Mouse (Mus musculus): ENCODE measurements at regions not wholly inside any gene's neighbourhood (a gene's known extent, or its start where the extent isn't known, plus 50 kb on each side); places are given as distances from the start of the nearest gene placed in this dataset.

DNA sequence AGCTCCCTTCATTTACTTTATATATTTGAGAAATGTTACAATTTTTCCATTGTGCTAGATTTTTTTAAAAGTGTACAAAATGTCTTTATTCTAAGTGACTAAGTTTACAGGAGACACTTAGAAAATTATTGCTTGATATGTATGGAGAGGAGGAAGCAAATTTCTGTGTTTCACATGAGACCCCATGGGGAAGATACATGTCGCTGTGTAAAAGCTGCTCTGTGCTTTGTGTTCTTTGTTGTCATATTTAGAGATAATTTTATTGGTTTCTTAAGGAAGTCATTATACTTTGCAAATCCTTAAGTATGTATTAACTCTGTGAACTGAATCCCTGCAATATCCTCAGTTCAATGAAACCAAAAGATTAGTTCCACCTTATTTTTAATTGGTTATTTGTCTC lies 406.0 kb upstream of the 1700003H04Rik start:
- Histone ChIP-seq H3K27ac (replicated peaks) (no peak overlapping the region), H3K36me3 (no peaks in the 10 kb centered on the region), H3K4me1 (peaks cover 5% of the 10 kb centered on the region), H3K9me3 (replicated peaks) (no peaks in the 10 kb centered on the region), H3K4me3 (no peak overlapping the region), H3K27me3 (ENCODE audit: low read depth, poor library complexity, severe bottlenecking) (no peaks in the 10 kb centered on the region)
- 88% methylated on average over 1 of the region's 1 CpGs for WGBS
- no peak for DNase-seq (ENCODE audit: low spot score)

GRCm38 (mm10) chr3:124986515-124986914 lies 405.6 kb upstream of the 1700003H04Rik start:
- no peaks in the 10 kb centered on the region for H3K36me3 ChIP-seq
- peaks cover 5% of the 10 kb centered on the region for H3K4me1 ChIP-seq
- 62% methylated on average over 3 of the region's 3 CpGs for WGBS
- no peaks in the 10 kb centered on the region for H3K9me3 ChIP-seq (replicated peaks)
- no peaks in the 10 kb centered on the region for H3K27me3 ChIP-seq (ENCODE audit: low read depth, poor library complexity, severe bottlenecking)
- H3K4me3 ChIP-seq: no peak overlapping the region
- no peak overlapping the region for H3K27ac ChIP-seq (replicated peaks)
- no peak for DNase-seq (ENCODE audit: low spot score)

DNA sequence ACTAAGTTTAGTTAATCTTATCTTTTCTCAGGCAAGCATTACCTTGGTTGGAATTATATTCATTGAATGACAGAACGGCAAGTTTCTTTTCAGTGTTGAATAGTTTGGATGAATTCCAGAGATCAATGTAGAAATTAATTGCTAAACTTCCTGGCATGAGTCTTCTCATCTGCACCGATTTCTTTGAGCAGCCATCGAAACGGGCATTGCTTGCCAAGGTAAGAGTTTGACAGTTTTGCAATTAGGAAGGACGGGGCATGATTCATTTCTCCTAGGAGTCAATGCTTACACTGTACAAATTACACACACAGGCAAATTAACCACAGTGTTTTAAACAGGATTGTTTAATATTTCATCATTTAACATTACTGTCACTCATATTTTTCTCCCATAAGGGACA lies 404.5 kb upstream of the 1700003H04Rik start:
- peaks cover 5% of the 10 kb centered on the region for H3K4me1 ChIP-seq
- no peak for DNase-seq (ENCODE audit: low spot score)
- H3K9me3 ChIP-seq (replicated peaks): no peaks in the 10 kb centered on the region
- H3K27ac ChIP-seq (replicated peaks): no peak overlapping the region
- WGBS: 94% methylated on average over 5 of the region's 5 CpGs
- no peaks in the 10 kb centered on the region for H3K36me3 ChIP-seq
- H3K27me3 ChIP-seq (ENCODE audit: low read depth, poor library complexity, severe bottlenecking): no peaks in the 10 kb centered on the region
- H3K4me3 ChIP-seq: no peak overlapping the region

DNA sequence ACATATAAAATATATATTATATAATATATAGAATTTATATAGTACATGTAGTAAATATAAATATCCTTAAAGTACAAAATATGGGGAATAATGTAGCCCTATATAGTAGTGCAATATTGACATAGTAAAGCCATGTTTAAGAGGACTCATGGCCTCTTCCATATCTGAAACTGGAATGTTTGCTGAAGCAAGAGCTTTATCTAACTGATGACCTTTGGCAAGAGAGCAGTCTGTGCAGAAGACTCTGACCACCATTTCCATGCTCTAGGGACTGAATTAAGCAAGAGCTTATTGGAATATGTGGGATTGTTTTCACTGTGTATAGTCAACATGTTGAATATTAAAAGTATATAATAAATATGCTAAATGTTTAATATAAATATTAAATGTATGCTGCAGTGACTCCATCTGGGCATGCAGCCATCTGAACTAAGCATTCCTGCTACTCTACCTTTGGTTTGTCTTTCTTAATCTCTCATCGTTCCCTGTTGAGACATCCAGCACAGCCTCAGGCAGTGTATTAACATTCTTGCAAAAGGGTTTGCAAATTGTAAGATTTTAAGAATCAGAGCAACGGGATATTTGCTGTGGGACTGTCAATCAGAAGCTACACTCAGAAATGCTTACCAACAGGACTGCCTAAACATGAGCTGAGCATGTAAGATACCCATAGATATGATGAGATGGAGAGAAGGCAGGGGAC lies 354.4 kb upstream of the 1700003H04Rik start:
- no peaks in the 10 kb centered on the region for H3K9me3 ChIP-seq (replicated peaks)
- no peak overlapping the region for H3K4me3 ChIP-seq
- H3K36me3 ChIP-seq: no peaks in the 10 kb centered on the region
- 83% methylated on average over 2 of the region's 2 CpGs for WGBS
- DNase-seq (ENCODE audit: low spot score): no peak
- H3K27me3 ChIP-seq (ENCODE audit: low read depth, poor library complexity, severe bottlenecking): no peaks in the 10 kb centered on the region
- no peak overlapping the region for H3K27ac ChIP-seq (replicated peaks)
- peaks cover 7% of the 10 kb centered on the region for H3K4me1 ChIP-seq

- 86% methylated on average over 1 of the region's 1 CpGs for WGBS
- no peak overlapping the region for H3K27ac ChIP-seq (replicated peaks)
- H3K27me3 ChIP-seq (ENCODE audit: low read depth, poor library complexity, severe bottlenecking): no peaks in the 10 kb centered on the region
- H3K9me3 ChIP-seq (replicated peaks): no peaks in the 10 kb centered on the region
- no peak overlapping the region for H3K4me3 ChIP-seq
- peaks cover 7% of the 10 kb centered on the region for H3K4me1 ChIP-seq
- DNase-seq (ENCODE audit: low spot score): no peak
- H3K36me3 ChIP-seq: no peaks in the 10 kb centered on the region
Observed at GRCm38 (mm10) chr3:124932655-124933054, 351.8 kb upstream of the 1700003H04Rik start.

DNA sequence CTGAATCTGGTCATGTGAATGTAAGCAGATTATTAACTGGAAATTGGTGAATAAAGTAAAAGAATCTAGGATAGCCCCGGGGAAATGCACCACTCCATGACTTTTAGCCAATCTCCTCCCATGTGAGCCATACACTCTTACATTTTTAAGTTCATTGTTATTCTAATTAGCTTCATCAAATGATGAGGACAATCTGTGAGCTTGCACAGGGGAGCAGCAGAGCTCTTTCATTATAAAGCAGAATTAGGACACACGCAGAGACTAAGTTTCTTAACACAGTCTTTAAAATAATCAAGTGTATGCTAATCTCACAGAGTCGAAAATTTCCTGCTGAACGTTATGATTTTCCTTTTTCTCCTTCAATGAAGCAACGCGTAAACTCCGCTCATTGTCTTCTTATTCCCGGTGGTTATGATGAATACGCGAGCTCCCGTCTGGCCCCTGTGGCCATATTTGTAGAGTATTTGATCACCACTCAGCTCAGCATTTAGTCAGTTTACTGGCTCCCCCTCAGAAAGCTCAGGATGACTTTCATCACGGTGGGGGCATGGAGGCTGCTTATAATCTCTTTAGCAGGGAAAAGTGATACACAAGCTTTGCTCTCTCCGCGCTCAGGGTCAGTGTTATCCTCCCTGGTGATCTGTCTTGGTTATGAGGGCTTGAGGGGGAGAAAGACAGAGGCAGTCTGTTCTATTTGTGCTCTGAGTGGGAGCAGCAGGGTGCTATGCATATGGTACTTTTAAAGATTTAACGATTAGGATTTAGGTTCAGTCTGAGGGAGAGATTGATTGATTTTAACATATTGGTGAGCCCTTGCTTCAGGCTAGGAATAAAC lies 350.1 kb upstream of the 1700003H04Rik start:
- no peaks in the 10 kb centered on the region for H3K36me3 ChIP-seq
- H3K4me1 ChIP-seq: peaks cover 7% of the 10 kb centered on the region
- 63% methylated on average over 15 of the region's 15 CpGs for WGBS
- peak; percentile 17 for DNase-seq (ENCODE audit: low spot score)
- H3K27ac ChIP-seq (replicated peaks): peak overlapping the region; percentile 57
- no peak overlapping the region for H3K4me3 ChIP-seq
- H3K9me3 ChIP-seq (replicated peaks): no peaks in the 10 kb centered on the region
- H3K27me3 ChIP-seq (ENCODE audit: low read depth, poor library complexity, severe bottlenecking): no peaks in the 10 kb centered on the region

DNA sequence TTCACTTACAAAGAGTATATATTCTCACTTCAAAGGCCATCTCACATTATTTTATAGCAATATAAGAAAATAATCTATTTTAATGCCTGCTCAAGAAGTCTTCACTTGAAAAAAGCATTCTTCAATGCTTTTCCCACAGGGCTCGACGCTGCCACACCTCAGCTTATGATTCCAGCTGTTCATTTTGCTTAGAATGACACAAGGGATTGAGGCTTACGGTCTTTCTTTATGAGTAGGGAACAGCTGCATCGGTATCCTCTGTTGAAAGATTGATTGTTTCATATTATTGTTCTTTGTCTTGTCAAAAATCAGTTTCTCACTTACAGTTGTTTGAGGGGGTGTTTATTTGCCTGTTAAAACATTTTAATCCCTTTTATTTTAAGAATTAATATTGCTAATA lies 328.0 kb upstream of the 1700003H04Rik start:
- 91% methylated on average over 4 of the region's 4 CpGs for WGBS
- H3K36me3 ChIP-seq: no peaks in the 10 kb centered on the region
- H3K4me3 ChIP-seq: no peak overlapping the region
- H3K27ac ChIP-seq (replicated peaks): no peak overlapping the region
- H3K27me3 ChIP-seq (ENCODE audit: low read depth, poor library complexity, severe bottlenecking): no peaks in the 10 kb centered on the region
- H3K4me1 ChIP-seq: no peaks in the 10 kb centered on the region
- no peaks in the 10 kb centered on the region for H3K9me3 ChIP-seq (replicated peaks)
- DNase-seq (ENCODE audit: low spot score): no peak

Data from midbrain, embryonic 10.5 days (tissue).